Mouse (Mus musculus) heart, adult 9 months (tissue): ENCODE results near the gene Gm10697.
"Not testable (repeated sequence)": the region's sequence is repeated elsewhere in the genome, so short reads cannot be mapped to it uniquely, and the experiment has no call there.

Source experiments
- DNase-seq, 2 experiments: peaks; one replicate each; pipeline ENCODE4 v3.0.0; 2022; ENCODE audit warnings: low spot score in 2 of 2

Gene Gm10697

DNA sequence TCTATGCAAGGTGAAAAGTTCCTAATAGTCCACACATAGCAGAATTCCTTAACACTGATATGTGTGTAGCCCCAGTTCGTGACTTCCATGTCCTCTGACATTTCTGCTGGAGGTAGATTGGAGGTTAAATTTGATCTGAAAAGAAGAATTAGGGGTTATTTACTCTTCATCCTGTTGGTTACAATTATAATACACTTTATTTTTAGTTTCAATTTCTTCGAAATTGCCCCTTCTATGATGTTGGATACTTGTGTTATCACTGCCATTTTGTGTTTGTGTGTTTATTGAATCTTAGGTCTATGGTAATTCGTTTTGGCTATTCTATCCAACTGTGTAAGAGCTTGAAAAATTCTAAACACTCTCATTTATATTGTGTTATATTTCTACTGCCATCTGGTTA, at the start of gene Gm10697:
Gene Gm10697, minus strand, starts transcription at position 101 of the 400 bp plus-strand sequence.
- DNase-seq = not testable (repeated sequence)

- DNase-seq = not testable (repeated sequence)
These were observed 42.6 kb upstream of the Gm10697 start for GRCm38 (mm10) chr3:94115071-94115470.

DNA sequence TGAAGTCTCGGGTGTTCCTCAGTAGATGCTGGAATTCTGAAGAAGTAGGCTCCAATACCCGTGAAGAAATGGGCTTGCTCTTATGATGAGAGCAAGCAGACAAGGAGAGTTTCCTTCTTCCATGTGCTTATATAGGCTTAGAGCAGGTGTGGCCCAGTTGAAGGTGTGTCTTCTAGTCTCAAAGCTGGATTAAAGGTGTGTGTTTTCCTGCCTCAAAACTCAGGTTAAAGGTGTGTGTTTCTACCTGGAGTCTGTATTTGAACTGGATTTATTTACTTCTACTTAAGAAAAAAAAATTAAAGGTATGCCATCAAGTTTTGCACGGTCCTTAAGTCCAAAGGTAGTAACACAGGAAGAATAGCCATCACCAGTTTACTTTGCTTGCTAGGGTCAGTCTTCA, 17.7 kb downstream of the Gm10697 start, which contains the start of gene Gm9125:
Gene Gm9125, minus strand, starts transcription at position 101 of the 400 bp plus-strand sequence.
- DNase-seq = not testable (repeated sequence)

GRCm38 (mm10) chr3:94049566-94050121, 22.8 kb downstream of the Gm10697 start:
- not testable (repeated sequence) for DNase-seq

DNA sequence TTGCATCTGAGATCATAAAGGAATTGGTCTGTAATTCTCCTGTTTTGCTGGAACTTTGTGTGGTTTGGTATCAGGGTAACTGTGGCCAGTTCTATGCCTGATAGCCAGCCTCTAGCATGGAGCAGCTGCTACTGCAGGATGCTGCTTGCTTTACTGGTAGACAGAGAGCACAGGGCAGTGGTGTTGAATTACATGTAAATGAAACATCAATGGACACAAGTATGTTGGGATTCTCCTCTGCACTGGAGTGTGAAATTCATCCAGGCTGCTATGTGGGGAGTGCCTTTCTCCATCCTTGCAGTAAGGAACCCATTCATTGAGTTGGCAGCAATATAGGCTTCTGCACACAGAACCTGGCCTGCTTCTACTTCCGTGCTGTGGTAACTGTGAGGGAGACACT, 34.2 kb downstream of the Gm10697 start:
- not testable (repeated sequence) for DNase-seq

DNA sequence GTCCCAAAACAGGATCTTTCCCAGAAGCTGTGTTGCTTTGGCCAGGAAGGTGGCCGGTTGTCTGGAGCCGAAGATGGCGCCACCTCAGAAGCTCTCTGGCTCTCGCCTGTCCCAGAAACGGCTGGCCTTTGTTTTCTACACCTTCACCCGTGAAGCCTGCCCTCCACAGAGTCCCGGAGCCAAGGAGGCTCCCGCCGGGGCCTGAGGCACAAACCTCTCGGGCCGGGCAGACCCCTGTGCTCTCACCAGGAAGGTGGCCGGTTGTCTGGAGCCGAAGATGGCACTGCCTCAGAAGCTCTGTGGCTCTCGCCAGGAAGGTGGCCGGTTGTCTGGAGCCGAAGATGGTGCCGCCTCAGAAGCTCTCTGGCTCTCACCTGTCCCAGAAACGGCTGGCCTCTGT, 38.0 kb downstream of the Gm10697 start:
- not testable (repeated sequence) for DNase-seq
